Mouse (Mus musculus) E14TG2a.4 (cell line): ENCODE data around the gene Rnf144b.

Source experiments
- H3K27me3 ChIP-seq: 2 replicates; pipeline ENCODE4 v1.6.1; 2014; ENCODE audit warnings: low read length, control low read depth; ENCODE audit not compliant: insufficient read depth
- H3K36me3 ChIP-seq: 2 replicates; pipeline ENCODE4 v1.6.1; 2014; ENCODE audit warnings: low read length, control low read depth; ENCODE audit not compliant: insufficient read depth
- H3K4me1 ChIP-seq: replicated peaks from 2 replicates; pipeline ENCODE4 v1.6.1; 2014; ENCODE audit warnings: low read depth, low read length, control low read depth
- H3K4me3 ChIP-seq: replicated peaks from 2 replicates; pipeline ENCODE4 v1.5.1; 2014; ENCODE audit warnings: mild to moderate bottlenecking, low read length
- H3K9me3 ChIP-seq: 2 replicates; pipeline ENCODE4 v1.6.1; 2014; ENCODE audit warnings: low read length, control low read depth
- CTCF ChIP-seq: conservative IDR thresholded peaks from 2 replicates; pipeline ENCODE4 v1.5.1; 2014; ENCODE audit warnings: low read length
- NANOG ChIP-seq: IDR thresholded peaks from 2 replicates; pipeline ENCODE4 v1.6.1; 2014; ENCODE audit warnings: borderline replicate concordance, low read length, mixed read lengths
- POU5F1 ChIP-seq: IDR thresholded peaks from 2 replicates; pipeline ENCODE4 v1.6.1; 2014; ENCODE audit warnings: low read length, borderline replicate concordance

The Rnf144b gene

DNA sequence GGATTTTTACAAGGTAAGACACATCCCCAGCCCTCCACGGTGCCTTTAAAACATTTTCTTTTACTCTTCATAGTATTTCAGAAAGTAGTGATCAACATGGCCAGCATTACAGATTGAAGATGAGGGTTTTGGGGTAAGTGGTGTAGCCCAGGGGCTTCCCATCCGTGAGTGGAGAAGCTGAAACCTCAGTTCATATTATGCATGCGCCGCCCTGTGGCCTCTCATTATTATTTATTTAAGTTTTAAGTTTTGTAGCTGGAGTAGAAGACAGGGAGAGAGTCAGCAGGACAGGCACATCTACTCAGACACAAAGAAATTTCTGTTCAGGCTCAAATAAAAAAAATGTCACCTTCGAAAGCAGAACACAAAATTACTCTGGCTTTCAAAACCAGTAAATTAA, 131.3 kb downstream of the Rnf144b start:
- Histone ChIP-seq H3K27me3 (peaks cover 3% of the 10 kb centered on the region; the same call in 1 of the 2 replicates), H3K36me3 (no peaks in the 10 kb centered on the region)
- TF ChIP-seq NANOG (no peak), CTCF (no peak), POU5F1 (no peak)

GRCm38 (mm10) chr13:47259297-47259696, 136.8 kb downstream of the Rnf144b start:
- TF ChIP-seq POU5F1, result no peak
- TF ChIP-seq CTCF, result no peak
- no peak for TF ChIP-seq NANOG
- no peak overlapping the region for H3K4me3 ChIP-seq
- H3K9me3 ChIP-seq, result no peaks in the 10 kb centered on the region
- H3K4me1 ChIP-seq, result peaks cover 11% of the 10 kb centered on the region
- no peaks in the 10 kb centered on the region for H3K36me3 ChIP-seq
- peaks cover 5% of the 10 kb centered on the region; the same call in 1 of the 2 replicates for H3K27me3 ChIP-seq

More for the DNA sequence above, 131.3 kb downstream of the Rnf144b start:
- Histone ChIP-seq H3K4me1 (peaks cover 10% of the 10 kb centered on the region), H3K4me3 (no peak overlapping the region), H3K9me3 (no peaks in the 10 kb centered on the region)

DNA sequence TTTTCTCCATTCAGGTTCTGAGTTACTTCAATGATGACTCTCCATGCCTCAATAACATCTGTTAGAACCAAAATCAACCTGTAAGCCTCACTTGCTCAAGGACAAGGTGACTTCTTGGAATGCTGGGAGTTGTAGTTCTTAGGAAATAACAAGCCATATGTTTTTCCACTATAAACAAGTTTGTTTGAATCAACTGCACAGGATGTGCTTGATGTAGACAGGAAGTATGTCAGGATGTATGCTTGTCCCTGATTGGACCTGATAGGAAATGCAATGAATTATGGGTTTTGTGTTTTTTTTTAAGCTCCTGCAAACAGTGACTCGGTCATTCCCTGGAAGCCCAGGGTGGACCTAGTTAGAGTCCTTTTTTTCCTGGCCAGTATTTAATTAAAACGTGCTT, 139.5 kb downstream of the Rnf144b start:
- H3K9me3 ChIP-seq, result no peaks in the 10 kb centered on the region
- H3K4me1 ChIP-seq, result peaks cover 6% of the 10 kb centered on the region; the same call in 1 of the 2 replicates

GRCm38 (mm10) chr13:47264382-47264781, 141.9 kb downstream of the Rnf144b start:
- Histone ChIP-seq H3K27me3 (0 out of 2 replicates have a peak, but pooled peaks cover 3% of the 10 kb centered on the region), H3K4me1 (no peaks in the 10 kb centered on the region), H3K9me3 (0 out of 2 replicates have a peak, but pooled peaks cover 5% of the 10 kb centered on the region), H3K4me3 (no peak overlapping the region), H3K36me3 (no peaks in the 10 kb centered on the region)
- TF ChIP-seq CTCF, result no peak
- TF ChIP-seq POU5F1, result no peak

More for the DNA sequence above, 139.5 kb downstream of the Rnf144b start:
- H3K4me3 ChIP-seq, result no peak overlapping the region
- no peaks in the 10 kb centered on the region for H3K36me3 ChIP-seq
- TF ChIP-seq NANOG (no peak), CTCF (no peak), POU5F1 (no peak)
- H3K27me3 ChIP-seq, result 0 out of 2 replicates have a peak, but pooled peaks cover 5% of the 10 kb centered on the region

DNA sequence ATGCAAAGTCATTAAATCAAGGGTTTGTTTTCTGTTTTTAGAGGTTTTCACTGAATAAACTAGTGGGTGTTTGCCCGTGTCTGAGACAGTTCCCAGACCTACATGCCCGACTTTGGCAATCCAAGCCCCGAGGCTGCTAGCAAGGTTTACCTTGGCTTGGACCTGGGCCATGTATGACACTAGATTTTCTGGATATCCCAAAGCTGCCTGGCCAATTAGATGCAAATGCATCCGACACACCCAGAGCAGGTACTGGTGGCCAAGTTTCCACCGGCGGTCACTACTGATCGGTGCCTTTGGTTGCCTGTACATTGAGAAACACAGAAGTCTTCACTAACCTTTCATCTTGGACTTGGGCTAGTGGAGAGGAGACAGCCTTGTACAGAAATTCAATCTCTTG, 144.0 kb downstream of the Rnf144b start:
- Histone ChIP-seq H3K27me3 (peaks cover 15% of the 10 kb centered on the region), H3K4me1 (no peaks in the 10 kb centered on the region), H3K9me3 (0 out of 2 replicates have a peak, but pooled peaks cover 5% of the 10 kb centered on the region), H3K36me3 (no peaks in the 10 kb centered on the region), H3K4me3 (no peak overlapping the region)
- TF ChIP-seq POU5F1 (no peak), NANOG (no peak), CTCF (no peak)

DNA sequence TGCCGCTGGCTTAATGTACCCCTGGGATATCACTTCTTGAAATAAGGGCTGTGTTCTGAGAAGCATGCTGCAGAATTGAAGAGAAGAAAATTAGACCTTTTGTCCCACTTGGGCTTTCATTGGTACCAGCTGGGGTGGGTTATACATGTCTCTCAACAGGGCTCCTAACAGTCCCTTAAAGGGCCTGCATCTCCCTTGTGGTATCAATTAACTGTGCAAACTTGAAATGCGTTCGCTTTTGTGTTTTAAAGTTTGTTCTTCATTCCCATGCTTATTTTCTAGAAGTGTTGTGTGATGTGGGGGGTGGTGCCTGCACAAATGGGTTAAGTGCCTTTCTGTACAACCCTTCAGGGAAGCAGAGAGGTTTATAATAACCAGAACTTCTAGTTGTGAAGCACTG, 145.8 kb downstream of the Rnf144b start:
- H3K4me3 ChIP-seq, result no peak overlapping the region
- H3K4me1 ChIP-seq, result peaks cover 7% of the 10 kb centered on the region
- peaks cover 26% of the 10 kb centered on the region for H3K27me3 ChIP-seq
- 0 out of 2 replicates have a peak, but pooled peaks cover 5% of the 10 kb centered on the region for H3K9me3 ChIP-seq
- TF ChIP-seq CTCF (no peak), POU5F1 (no peak)
- H3K36me3 ChIP-seq, result no peaks in the 10 kb centered on the region

GRCm38 (mm10) chr13:47272928-47273327, 150.5 kb downstream of the Rnf144b start:
- Histone ChIP-seq H3K4me3 (peak overlapping the region; percentile 35), H3K27me3 (peaks cover 24% of the 10 kb centered on the region), H3K4me1 (peaks cover 27% of the 10 kb centered on the region), H3K36me3 (no peaks in the 10 kb centered on the region), H3K9me3 (no peaks in the 10 kb centered on the region)
- no peak for TF ChIP-seq NANOG
- TF ChIP-seq CTCF, result no peak
- TF ChIP-seq POU5F1, result no peak

GRCm38 (mm10) chr13:47273487-47273886, 151.0 kb downstream of the Rnf144b start:
- no peaks in the 10 kb centered on the region for H3K36me3 ChIP-seq
- H3K4me3 ChIP-seq, result peak overlapping the region; percentile 35
- no peak for TF ChIP-seq POU5F1
- no peak for TF ChIP-seq NANOG
- no peak for TF ChIP-seq CTCF
- no peaks in the 10 kb centered on the region for H3K9me3 ChIP-seq
- H3K27me3 ChIP-seq, result peaks cover 24% of the 10 kb centered on the region
- peaks cover 28% of the 10 kb centered on the region for H3K4me1 ChIP-seq

- no peak overlapping the region for H3K4me3 ChIP-seq
- H3K36me3 ChIP-seq, result no peaks in the 10 kb centered on the region
- peaks cover 24% of the 10 kb centered on the region for H3K27me3 ChIP-seq
- no peak for TF ChIP-seq CTCF
- no peak for TF ChIP-seq NANOG
- no peak for TF ChIP-seq POU5F1
- H3K4me1 ChIP-seq, result peaks cover 29% of the 10 kb centered on the region
- H3K9me3 ChIP-seq, result no peaks in the 10 kb centered on the region
Measured at GRCm38 (mm10) chr13:47274139-47274538, 151.7 kb downstream of the Rnf144b start.
